8 mouse cellular contexts compared by ENCODE assay signal in the genomic region with DNA sequence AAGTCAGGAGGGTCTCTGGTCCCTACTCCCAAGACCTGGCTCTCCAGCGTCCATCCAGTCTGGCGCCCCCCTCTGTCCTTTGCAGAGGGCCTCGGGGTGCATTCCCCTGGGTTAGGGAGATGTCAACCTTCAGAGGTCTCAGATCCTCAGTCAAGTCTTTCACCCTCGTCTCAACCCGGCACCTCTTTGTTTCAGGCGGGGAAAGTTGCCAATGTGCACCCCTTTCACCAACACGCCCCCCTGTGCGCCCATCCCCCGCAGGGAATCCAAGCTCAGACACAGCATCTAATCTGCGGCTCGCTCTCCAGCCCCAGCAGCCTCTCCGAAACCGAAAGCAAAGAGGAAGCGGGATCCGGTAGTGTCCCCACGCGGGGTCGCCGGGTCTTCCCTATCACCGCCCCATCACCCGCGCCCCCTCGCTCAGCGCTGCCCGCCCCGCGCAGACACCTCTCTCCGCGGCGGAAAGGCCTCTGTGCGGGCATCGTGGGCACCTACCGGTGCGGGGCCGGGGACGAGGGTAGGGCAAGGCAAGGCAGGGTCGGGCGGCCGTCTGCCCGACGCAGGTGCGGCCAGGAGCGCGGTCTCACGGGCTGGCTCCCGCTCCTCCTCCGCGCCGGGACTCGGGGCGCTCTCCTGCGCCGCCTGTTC. TPM values are rescaled to one million over a fixed set of nuclear protein-coding genes. Genes with fewer than 3 reads are reported as not detected.
DNase-seq lines count a peak whose midpoint lies in the region; ATAC-seq and TF ChIP-seq lines count a peak whose summit lies in the region.

No protein-coding gene starts in this region.

- H3K9me3 ChIP-seq in embryonic facial prominence, embryonic 12.5 days, result no peaks in the 10 kb centered on the region
- no peaks in the 10 kb centered on the region for H3K9me3 ChIP-seq in heart, embryonic 10.5 days
- H3K9me3 ChIP-seq in liver, embryonic 12.5 days (replicated peaks), result no peaks in the 10 kb centered on the region
- H3K9me3 ChIP-seq in stomach, embryonic 15.5 days, result no peaks in the 10 kb centered on the region

- H3K36me3 ChIP-seq in embryonic facial prominence, embryonic 12.5 days, result no peaks in the 10 kb centered on the region
- no peaks in the 10 kb centered on the region for H3K36me3 ChIP-seq in heart, embryonic 10.5 days
- H3K36me3 ChIP-seq in liver, embryonic 12.5 days, result no peaks in the 10 kb centered on the region
- H3K36me3 ChIP-seq in myocyte (ENCODE audit: control insufficient read depth, insufficient read depth), result no peaks in the 10 kb centered on the region
- H3K36me3 ChIP-seq in stomach, embryonic 15.5 days, result no peaks in the 10 kb centered on the region

- peak overlapping the region; percentile 88 for H3K4me2 ChIP-seq in embryonic facial prominence, embryonic 12.5 days (replicated peaks)
- peak overlapping the region; percentile 95 for H3K4me2 ChIP-seq in liver, embryonic 12.5 days
- peak overlapping the region; percentile 90 for H3K4me2 ChIP-seq in myocyte (ENCODE audit: low read depth)
- H3K4me2 ChIP-seq in stomach, embryonic 15.5 days, result peak overlapping the region; percentile 94

- ATAC-seq in embryonic facial prominence, embryonic 12.5 days (ENCODE audit: insufficient number of reproducible peaks, insufficient read depth, low FRiP score, low TSS enrichment), result peak; percentile 57
- ATAC-seq in liver, embryonic 12.5 days, result peak; percentile 39; the same call in 1 of the 2 replicates
- ATAC-seq in stomach, embryonic 15.5 days (ENCODE audit: insufficient read depth, low FRiP score, low read depth), result peak; percentile 59; the same call in 1 of the 2 replicates

- no peak overlapping the region for H3K27ac ChIP-seq in embryonic facial prominence, embryonic 12.5 days
- peak overlapping the region; percentile 86 for H3K27ac ChIP-seq in heart, embryonic 10.5 days
- H3K27ac ChIP-seq in liver, embryonic 12.5 days, result no peak overlapping the region
- 0 out of 2 replicates have a peak overlapping the region, but pooled peaks have one; percentile 32 for H3K27ac ChIP-seq in stomach, embryonic 15.5 days

- no peaks in the 10 kb centered on the region for H3K4me1 ChIP-seq in embryonic facial prominence, embryonic 12.5 days
- peaks cover 12% of the 10 kb centered on the region; the same call in 1 of the 2 replicates for H3K4me1 ChIP-seq in heart, embryonic 10.5 days
- H3K4me1 ChIP-seq in liver, embryonic 12.5 days, result peaks cover 29% of the 10 kb centered on the region
- peaks cover 11% of the 10 kb centered on the region; the same call in 1 of the 2 replicates for H3K4me1 ChIP-seq in stomach, embryonic 15.5 days

- peak overlapping the region; percentile 94 for H3K4me3 ChIP-seq in embryonic facial prominence, embryonic 12.5 days
- H3K4me3 ChIP-seq in heart, embryonic 10.5 days, result peak overlapping the region; percentile 97
- peak overlapping the region; percentile 85 for H3K4me3 ChIP-seq in liver, embryonic 12.5 days
- H3K4me3 ChIP-seq in myocyte, result peak overlapping the region; percentile 28
- H3K4me3 ChIP-seq in stomach, embryonic 15.5 days (replicated peaks), result peak overlapping the region; percentile 86

- H3K9ac ChIP-seq in embryonic facial prominence, embryonic 12.5 days, result peak overlapping the region; percentile 70
- peak overlapping the region; percentile 79 for H3K9ac ChIP-seq in liver, embryonic 12.5 days
- H3K9ac ChIP-seq in stomach, embryonic 15.5 days, result peak overlapping the region; percentile 46

- peak overlapping the region; percentile 59 for H3ac ChIP-seq in myocyte (ENCODE audit: control insufficient read depth, insufficient read length)

- DNase-seq in 416B (ENCODE audit: low read depth), result peak; percentile 63
- DNase-seq in adrenal gland, adult 8-10 months, result peak; percentile 17
- DNase-seq in heart, embryonic 10.5 days (ENCODE audit: low spot score), result no peak
- DNase-seq in kidney, adult 9 months, result peak; percentile 41

- WGBS in embryonic facial prominence, embryonic 12.5 days, result under 1% methylated on average over 53 of the region's 53 CpGs
- WGBS in heart, embryonic 10.5 days, result under 1% methylated on average over 53 of the region's 53 CpGs
- under 1% methylated on average over 48 of the region's 53 CpGs for WGBS in liver, embryonic 12.5 days (ENCODE audit: insufficient replicate concordance)
- under 1% methylated on average over 52 of the region's 53 CpGs for WGBS in stomach, embryonic 15.5 days

- peak; percentile 2 for TF ChIP-seq POLR2A in myocyte (IDR thresholded peaks at IDR 0.05; ENCODE audit: insufficient read length, low read depth)

- no peaks in the 10 kb centered on the region for H3K79me2 ChIP-seq in myocyte (ENCODE audit: control insufficient read depth, insufficient read depth)

- H3K27me3 ChIP-seq in embryonic facial prominence, embryonic 12.5 days, result peaks cover 14% of the 10 kb centered on the region
- H3K27me3 ChIP-seq in heart, embryonic 10.5 days (ENCODE audit: insufficient read depth, poor library complexity, severe bottlenecking), result peaks cover 37% of the 10 kb centered on the region
- peaks cover 52% of the 10 kb centered on the region for H3K27me3 ChIP-seq in liver, embryonic 12.5 days (replicated peaks)
- H3K27me3 ChIP-seq in myocyte (ENCODE audit: control insufficient read depth, insufficient read depth, insufficient read length), result peaks cover 17% of the 10 kb centered on the region
- 0 out of 2 replicates have a peak, but pooled peaks cover 8% of the 10 kb centered on the region for H3K27me3 ChIP-seq in stomach, embryonic 15.5 days (replicated peaks)

TF ChIP-seq in myocyte, 11 proteins besides CTCF, POLR2A, EP300 and RAD21:
- peak in 1 of 3 experiments; percentile 15 for TF ChIP-seq MYOG (IDR thresholded peaks at IDR 0.05; ENCODE audit: control insufficient read depth in 1 of 3, insufficient read depth in 1 of 3, insufficient read length in 2 of 3, low read depth in 2 of 3)
- no peak for TF ChIP-seq MAX (IDR thresholded peaks at IDR 0.05; ENCODE audit: low read depth)
- TF ChIP-seq TCF3 (IDR thresholded peaks at IDR 0.05; ENCODE audit: insufficient read length, low read depth), result no peak
- TF ChIP-seq MYOD1 (IDR thresholded peaks at IDR 0.05; ENCODE audit: control insufficient read depth in 1 of 3, insufficient read length in 2 of 3, low read depth in 2 of 3), result peak in 1 of 3 experiments; percentile 40

RNA-seq across cellular contexts. Expression of a gene that starts 0.8 kb away (rescaled TPM):
- total RNA-seq in adrenal gland, adult 8-10 months (2022), result 10 to 100 TPM in 2 of 4 experiments, 1 to 10 TPM in 2; 6.8 to 19.5 (median 11.7) TPM
- 8.0 and 8.1 TPM in 2 replicates for polyA plus RNA-seq in embryonic facial prominence, embryonic 12.5 days (2016; fragmentation: Nextera tagmentation; extraction: Ambion mirVana)
- polyA plus RNA-seq in heart, embryonic 10.5 days (2016; fragmentation: Nextera tagmentation; extraction: Ambion mirVana), result 1.7 and 2.3 TPM in 2 replicates
- polyA plus RNA-seq in liver, embryonic 12.5 days (2016; fragmentation: Nextera tagmentation; extraction: Ambion mirVana), result 3.7 and 3.8 TPM in 2 replicates
- 2.9 TPM for polyA plus RNA-seq in myocyte (2012; fragmentation: generic; extraction: Trizol)
- 6.1 and 6.5 TPM in 2 replicates for polyA plus RNA-seq in stomach, embryonic 15.5 days (2015; fragmentation: Nextera tagmentation; extraction: Ambion mirVana)

RNA-seq across cellular contexts. Expression of a gene that starts 22.4 kb away (rescaled TPM):
- 1 to 10 TPM; 2.6 to 6.1 (median 4.3) TPM for total RNA-seq in adrenal gland, adult 8-10 months (2022)
- 3.0 and 4.3 TPM in 2 replicates for polyA plus RNA-seq in embryonic facial prominence, embryonic 12.5 days (2016; fragmentation: Nextera tagmentation; extraction: Ambion mirVana)
- 5.0 and 5.8 TPM in 2 replicates for polyA plus RNA-seq in heart, embryonic 10.5 days (2016; fragmentation: Nextera tagmentation; extraction: Ambion mirVana)
- 0.42 and 0.48 TPM in 2 replicates for polyA plus RNA-seq in liver, embryonic 12.5 days (2016; fragmentation: Nextera tagmentation; extraction: Ambion mirVana)
- 3.5 TPM for polyA plus RNA-seq in myocyte (2012; fragmentation: generic; extraction: Trizol)
- 4.9 and 5.5 TPM in 2 replicates for polyA plus RNA-seq in stomach, embryonic 15.5 days (2015; fragmentation: Nextera tagmentation; extraction: Ambion mirVana)

Comparison
In these comparisons a context has a peak if more than half of its experiments do, and no peak if none do; other contexts are left out.
1. H3K27ac ChIP-seq: peak in heart, embryonic 10.5 days (single experiment) and stomach, embryonic 15.5 days (single experiment); none in embryonic facial prominence, embryonic 12.5 days (single experiment) and liver, embryonic 12.5 days (single experiment).
2. H3K4me3 ChIP-seq: peak in every context shown above with its lines; median percentile 97 in heart, embryonic 10.5 days; 94 in embryonic facial prominence, embryonic 12.5 days; 86 in stomach, embryonic 15.5 days; 85 in liver, embryonic 12.5 days; 28 in myocyte.
3. Peak in every context shown above with its lines, with median percentiles within 50 percentile points of each other: ATAC-seq, H3K4me2 ChIP-seq and H3K9ac ChIP-seq.